Mouse (Mus musculus): ENCODE results near the gene Hlf.

- TF ChIP-seq CTCF (IDR thresholded peaks at IDR 0.05; ENCODE audit: insufficient read depth, low read depth, low read length) = no peak
- no peak for TF ChIP-seq POLR2A (IDR thresholded peaks at IDR 0.05; ENCODE audit: insufficient read depth, low read depth, low read length)
Observed at GRCm38 (mm10) chr11:90340836-90341235, 49.9 kb downstream of the Hlf start.

Data from olfactory bulb, adult 2 months (tissue).